ENCODE assay signal across 12 mouse cellular contexts in the genomic region with DNA sequence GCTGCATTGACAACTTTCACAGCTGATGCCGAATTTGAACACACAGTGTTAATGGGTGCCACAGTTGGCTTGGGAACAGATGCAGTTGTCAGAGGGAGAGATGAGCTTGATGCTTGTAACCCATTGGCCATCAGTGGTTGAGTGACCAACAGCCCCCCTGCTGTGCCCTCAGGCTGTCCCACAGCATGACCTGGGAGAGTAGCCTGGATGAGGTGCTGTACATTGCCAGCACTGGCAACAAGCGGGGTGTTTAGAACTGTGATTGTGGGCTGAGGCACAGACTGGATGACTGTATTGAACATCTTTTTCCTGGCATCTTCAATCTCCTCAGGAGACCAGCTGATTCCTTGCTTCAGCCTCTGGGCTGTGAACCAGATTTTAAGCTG.
"Had no signal": no experiment of that assay in that cellular context is flagged by ENCODE, and none has a peak within 500 bp of the region (broad histone marks: within the 10 kb centered on the region; RNA-seq: fewer than 3 reads in every experiment).

No protein-coding gene starts in this region.

- H3K4me2 ChIP-seq: limb, embryonic 13.5 days; liver, embryonic 13.5 days; midbrain, embryonic 11.5 days had no signal

- H3K9me3 ChIP-seq: limb, embryonic 10.5 days; limb, embryonic 13.5 days; liver, embryonic 13.5 days had no signal

- H3K4me3 ChIP-seq: limb, embryonic 10.5 days; limb, embryonic 13.5 days; liver, embryonic 13.5 days had no signal

- H3K27ac ChIP-seq: kidney, postnatal 0 days; limb, embryonic 10.5 days; limb, embryonic 13.5 days; liver, embryonic 13.5 days; stomach, postnatal 0 days had no signal

- H3K4me1 ChIP-seq: limb, embryonic 10.5 days; liver, embryonic 13.5 days had no signal

- H3K27me3 ChIP-seq: limb, embryonic 13.5 days; liver, embryonic 13.5 days had no signal

- H3K36me3 ChIP-seq: liver, embryonic 13.5 days had no signal

- H3K9ac ChIP-seq: limb, embryonic 13.5 days; liver, embryonic 13.5 days had no signal

- DNase-seq: liver; liver, embryonic 13.5 days; lung, adult 2 months; lung, postnatal 14 days; lung, postnatal 4 days; midbrain, embryonic 14.5 days; thymus, postnatal 25 days had no signal
